Mouse (Mus musculus): ENCODE measurements around the gene Rac1. TPM values are rescaled to one million over a fixed set of nuclear protein-coding genes. Genes with fewer than 3 reads are reported as not detected.

The Rac1 gene
- polyA plus RNA-seq, 1 experiment from 2014 or later = 162 TPM

DNA sequence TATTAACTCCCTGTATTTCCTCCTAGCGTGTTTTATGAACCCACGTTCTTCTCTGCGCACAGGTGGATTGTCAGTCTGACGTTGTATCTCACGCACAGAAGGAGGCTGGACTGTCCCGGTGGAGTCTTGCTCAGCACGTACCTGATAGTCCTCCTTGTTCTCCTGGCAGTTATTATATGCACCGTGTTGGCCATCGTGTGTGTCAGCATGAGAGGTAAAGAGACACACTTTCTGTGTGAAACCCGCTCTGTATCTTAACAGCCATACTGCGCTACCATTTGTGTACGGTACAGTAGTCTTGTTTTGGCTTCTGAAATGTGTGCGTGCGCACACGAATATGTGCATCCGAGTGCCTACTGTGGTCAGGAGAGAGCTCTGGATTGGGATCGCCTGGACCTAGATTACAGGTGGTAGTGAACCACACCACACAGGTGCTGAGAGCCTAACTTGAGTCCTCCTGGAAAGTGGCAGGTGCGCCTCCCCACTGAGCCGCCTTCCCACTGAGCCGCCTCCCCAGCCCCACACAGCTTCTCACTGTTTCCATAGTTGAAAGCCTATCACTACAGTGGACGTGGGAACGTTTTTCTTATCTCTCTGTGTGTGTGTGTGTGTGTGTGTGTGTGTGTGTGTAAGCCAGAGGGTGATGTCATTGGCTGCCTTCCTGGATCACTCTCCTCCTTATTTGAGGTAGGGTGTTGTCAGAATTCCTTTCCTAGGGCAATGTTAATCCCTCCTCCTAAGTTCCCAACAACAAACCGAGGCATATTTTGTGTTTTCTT lies 60.8 kb downstream of the Rac1 start:
- Histone ChIP-seq H3K36me3 (replicated peaks; ENCODE audit: insufficient read depth, low read length) (peaks cover 15% of the 10 kb centered on the region; the same call in 1 of the 2 replicates), H3K4me3 (ENCODE audit: low read depth, low read length) (no peak overlapping the region)
- DNase-seq = peak; percentile 11

DNA sequence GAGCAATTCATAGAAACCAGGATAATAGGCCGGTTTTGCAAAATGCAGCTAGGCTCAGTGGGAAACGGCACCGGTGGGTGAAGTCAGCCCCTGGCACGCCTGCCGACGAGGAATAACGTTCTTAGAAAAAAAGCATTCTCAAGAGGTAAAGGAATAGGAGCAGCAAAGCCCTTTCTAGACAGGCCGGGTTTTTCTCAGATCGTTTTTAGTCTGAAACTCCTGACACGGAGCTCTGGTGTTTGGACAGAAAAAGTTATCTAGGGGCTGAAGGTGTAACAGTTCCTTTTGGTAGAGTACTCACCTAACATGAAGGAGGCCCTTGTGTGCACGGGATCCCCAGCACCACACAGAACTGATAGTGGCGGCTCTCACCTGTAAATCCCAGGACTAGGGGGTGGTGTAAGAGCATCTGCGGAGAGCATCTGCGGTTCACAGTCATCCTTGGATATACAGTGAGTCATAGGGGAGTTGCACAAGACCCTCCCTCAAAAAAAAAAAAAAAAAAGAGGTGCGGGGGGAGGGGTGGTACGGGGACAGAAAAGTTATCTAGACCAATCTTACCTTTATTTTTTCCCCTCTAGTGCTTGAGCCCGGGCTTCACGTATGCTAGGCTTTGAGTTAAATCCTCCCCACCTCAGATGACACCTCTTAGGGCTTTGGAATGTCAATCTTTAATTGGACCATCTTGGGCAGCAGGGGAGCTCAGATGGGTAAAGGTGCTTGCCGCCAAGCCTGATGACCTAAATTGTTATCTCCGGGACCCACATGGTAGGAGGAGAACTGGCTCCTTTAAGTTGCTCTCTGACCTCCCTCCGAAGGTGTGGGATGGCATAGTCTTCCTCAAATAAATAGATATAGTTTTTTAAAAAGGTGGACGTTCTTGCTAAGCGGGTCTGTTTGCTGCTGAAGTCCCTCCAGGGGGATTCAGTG lies 62.4 kb downstream of the Rac1 start:
- Histone ChIP-seq H3K27ac (ENCODE audit: low read depth) (peak overlapping the region; percentile 53), H3K9ac (replicated peaks) (peak overlapping the region; percentile 78), H3K4me1 (ENCODE audit: insufficient read depth) (peaks cover 21% of the 10 kb centered on the region), H3K27me3 (ENCODE audit: insufficient read depth, low read length) (no peaks in the 10 kb centered on the region), H3K4me2 (ENCODE audit: low read depth, low read length) (peak overlapping the region; percentile 97), H3K4me3 (ENCODE audit: low read depth, low read length) (peak overlapping the region; percentile 81), H3K9me3 (ENCODE audit: low read length) (no peaks in the 10 kb centered on the region), H3K36me3 (replicated peaks; ENCODE audit: insufficient read depth, low read length) (peaks cover 15% of the 10 kb centered on the region; the same call in 1 of the 2 replicates)
- ATAC-seq = peak; percentile 32; the same call in 1 of the 2 replicates
- DNase-seq = peak; percentile 22
- WGBS (ENCODE audit: insufficient replicate concordance) = 24% methylated on average over 23 of the region's 23 CpGs
- TF ChIP-seq CTCF (IDR thresholded peaks at IDR 0.05; ENCODE audit: low read depth) (no peak), EP300 (IDR thresholded peaks at IDR 0.05; ENCODE audit: low read depth) (peak; percentile 49)

More for the DNA sequence above, 60.8 kb downstream of the Rac1 start:
- Histone ChIP-seq H3K4me2 (ENCODE audit: low read depth, low read length) (no peak overlapping the region), H3K4me1 (ENCODE audit: insufficient read depth) (peaks cover 21% of the 10 kb centered on the region), H3K27me3 (ENCODE audit: insufficient read depth, low read length) (no peaks in the 10 kb centered on the region), H3K9me3 (ENCODE audit: low read length) (no peaks in the 10 kb centered on the region), H3K9ac (replicated peaks) (no peak overlapping the region), H3K27ac (ENCODE audit: low read depth) (no peak overlapping the region)
- ATAC-seq = no peak
- whole genome bisulfite sequencing (ENCODE audit: insufficient replicate concordance) = 86% methylated on average over 23 of the region's 23 CpGs
- TF ChIP-seq CTCF (IDR thresholded peaks at IDR 0.05; ENCODE audit: low read depth) (no peak), EP300 (IDR thresholded peaks at IDR 0.05; ENCODE audit: low read depth) (no peak)

GRCm38 (mm10) chr5:143464757-143465118 lies 63.1 kb downstream of the Rac1 start:
- no peaks in the 10 kb centered on the region for H3K9me3 ChIP-seq (ENCODE audit: low read length)
- peak overlapping the region; percentile 97 for H3K4me2 ChIP-seq (ENCODE audit: low read depth, low read length)
- peak overlapping the region; percentile 78 for H3K9ac ChIP-seq (replicated peaks)
- no peak for TF ChIP-seq EP300 (IDR thresholded peaks at IDR 0.05; ENCODE audit: low read depth)
- H3K27me3 ChIP-seq (ENCODE audit: insufficient read depth, low read length) = no peaks in the 10 kb centered on the region
- peak overlapping the region; percentile 53 for H3K27ac ChIP-seq (ENCODE audit: low read depth)
- peaks cover 12% of the 10 kb centered on the region; the same call in 1 of the 2 replicates for H3K36me3 ChIP-seq (replicated peaks; ENCODE audit: insufficient read depth, low read length)
- peak; percentile 62 for ATAC-seq
- peaks cover 21% of the 10 kb centered on the region for H3K4me1 ChIP-seq (ENCODE audit: insufficient read depth)
- H3K4me3 ChIP-seq (ENCODE audit: low read depth, low read length) = peak overlapping the region; percentile 81
- DNase-seq = no peak
- 1% methylated on average over 20 of the region's 20 CpGs for WGBS (ENCODE audit: insufficient replicate concordance)

GRCm38 (mm10) chr5:143464100-143464756 lies 63.6 kb downstream of the Rac1 start, which contains the start of gene Daglb:
Daglb (plus strand) TSS chr5:143464584.
- Histone ChIP-seq H3K4me2 (ENCODE audit: low read depth, low read length) (peak within 1 kb of the TSS; percentile 97), H3K4me1 (ENCODE audit: insufficient read depth) (peaks cover 21% of the 10 kb centered on the region), H3K27me3 (ENCODE audit: insufficient read depth, low read length) (no peaks in the 10 kb centered on the region), H3K36me3 (replicated peaks; ENCODE audit: insufficient read depth, low read length) (peaks cover 9% of the 10 kb centered on the region; the same call in 1 of the 2 replicates), H3K27ac (ENCODE audit: low read depth) (peak within 1 kb of the TSS; percentile 53), H3K4me3 (ENCODE audit: low read depth, low read length) (peak within 1 kb of the TSS; percentile 81), H3K9ac (replicated peaks) (peak within 1 kb of the TSS; percentile 78), H3K9me3 (ENCODE audit: low read length) (no peaks in the 10 kb centered on the region)
- ATAC-seq (peak; percentile 93), DNase-seq (peak; percentile 88)
- 3% methylated on average over 43 of the region's 43 CpGs for WGBS (ENCODE audit: insufficient replicate concordance)
- no peak for TF ChIP-seq EP300 (IDR thresholded peaks at IDR 0.05; ENCODE audit: low read depth)

- peaks cover 9% of the 10 kb centered on the region; the same call in 1 of the 2 replicates for H3K36me3 ChIP-seq (replicated peaks; ENCODE audit: insufficient read depth, low read length)
- H3K27me3 ChIP-seq (ENCODE audit: insufficient read depth, low read length) = no peaks in the 10 kb centered on the region
- DNase-seq (peak; percentile 12), ATAC-seq (no peak)
- H3K4me2 ChIP-seq (ENCODE audit: low read depth, low read length) = peak overlapping the region; percentile 97
- H3K4me1 ChIP-seq (ENCODE audit: insufficient read depth) = peaks cover 21% of the 10 kb centered on the region
- H3K9ac ChIP-seq (replicated peaks) = peak overlapping the region; percentile 78; the same call in 1 of the 2 replicates
- WGBS (ENCODE audit: insufficient replicate concordance) = 80% methylated on average over 11 of the region's 11 CpGs
- H3K27ac ChIP-seq (ENCODE audit: low read depth) = no peak overlapping the region
- H3K4me3 ChIP-seq (ENCODE audit: low read depth, low read length) = peak overlapping the region; percentile 81
- TF ChIP-seq CTCF (IDR thresholded peaks at IDR 0.05; ENCODE audit: low read depth) = no peak
- no peak for TF ChIP-seq EP300 (IDR thresholded peaks at IDR 0.05; ENCODE audit: low read depth)
- H3K9me3 ChIP-seq (ENCODE audit: low read length) = no peaks in the 10 kb centered on the region
Measured at GRCm38 (mm10) chr5:143463671-143464070, 64.2 kb downstream of the Rac1 start.

Other genes with a start within 250 kb of the Rac1 start
- gene Zfp853, start 234.4 kb downstream of the Rac1 start, polyA plus RNA-seq (2015; fragmentation: Nextera tagmentation; extraction: Ambion mirVana) = not detected in 2 replicates
- 12.5 and 12.8 TPM in 2 replicates for gene E130309D02Rik, start 212.7 kb downstream of the Rac1 start, polyA plus RNA-seq (2015; fragmentation: Nextera tagmentation; extraction: Ambion mirVana)
- 32.8 and 34.6 TPM in 2 replicates for gene Zdhhc4, start 198.8 kb downstream of the Rac1 start, polyA plus RNA-seq (2015; fragmentation: Nextera tagmentation; extraction: Ambion mirVana)
- gene Grid2ip, start 170.7 kb downstream of the Rac1 start, polyA plus RNA-seq (2015; fragmentation: Nextera tagmentation; extraction: Ambion mirVana) = not detected in 2 replicates
- gene Kdelr2, start 124.2 kb downstream of the Rac1 start, polyA plus RNA-seq (2015; fragmentation: Nextera tagmentation; extraction: Ambion mirVana) = 146 and 160 TPM in 2 replicates
- gene Daglb, start 63.5 kb downstream of the Rac1 start, polyA plus RNA-seq (2015; fragmentation: Nextera tagmentation; extraction: Ambion mirVana) = 4.8 and 5.6 TPM in 2 replicates
- gene Cyth3, start 94.4 kb upstream of the Rac1 start, polyA plus RNA-seq (2015; fragmentation: Nextera tagmentation; extraction: Ambion mirVana) = 12.1 and 15.3 TPM in 2 replicates
- gene Usp42, start 204.2 kb upstream of the Rac1 start, polyA plus RNA-seq (2015; fragmentation: Nextera tagmentation; extraction: Ambion mirVana) = 2.3 and 2.7 TPM in 2 replicates